Mouse (Mus musculus) bone marrow macrophage, adult 2 months (primary cell): Measurements from ENCODE around the gene Srarp.

ENCODE experiments used
- CTCF ChIP-seq: IDR thresholded peaks from 2 replicates; pipeline ENCODE4 v1.5.1; 2012; ENCODE audit warnings: low read depth, mild to moderate bottlenecking, low read length, moderate library complexity
- POLR2A ChIP-seq: IDR thresholded peaks from 2 replicates; pipeline ENCODE4 v1.6.1; 2012; ENCODE audit warnings: mild to moderate bottlenecking, low read depth, low read length, borderline replicate concordance

DNA sequence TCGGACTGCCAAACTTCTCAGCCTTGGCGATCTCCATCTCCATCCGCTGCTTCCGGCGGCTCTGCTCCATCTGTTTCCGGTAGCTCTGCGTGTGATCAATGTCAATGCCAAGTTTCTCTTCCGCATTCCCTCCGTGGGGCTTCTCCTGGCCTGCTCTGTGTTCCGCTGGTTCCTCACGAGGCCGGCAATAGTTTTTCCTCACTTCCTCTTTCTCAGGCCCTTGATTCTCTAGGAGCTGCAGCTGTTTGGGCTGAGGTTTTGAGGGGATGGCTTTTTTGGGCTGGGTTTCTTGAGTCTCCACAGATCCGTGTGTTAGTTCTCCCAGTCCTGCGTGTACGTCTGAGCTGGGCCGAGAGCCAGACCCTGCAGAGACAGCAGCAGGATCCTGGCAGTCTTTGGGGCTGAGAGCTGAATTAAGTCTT lies 41.8 kb upstream of the Srarp start:
- no peak for TF ChIP-seq CTCF
- no peak for TF ChIP-seq POLR2A
